Mouse (Mus musculus): ENCODE results near the gene Klhl3.

The Klhl3 gene

GRCm38 (mm10) chr13:58126126-58126525 lies 12.7 kb upstream of the Klhl3 start:
- DNase-seq (ENCODE audit: extremely low spot score, low spot score) = peak; percentile 29

- no peak for DNase-seq (ENCODE audit: extremely low spot score, low spot score)
These were observed 11.6 kb upstream of the Klhl3 start for GRCm38 (mm10) chr13:58124989-58125388.

GRCm38 (mm10) chr13:58124278-58124677 lies 10.9 kb upstream of the Klhl3 start:
- DNase-seq (ENCODE audit: extremely low spot score, low spot score) = no peak

GRCm38 (mm10) chr13:58123381-58123780 lies 10.0 kb upstream of the Klhl3 start:
- no peak for DNase-seq (ENCODE audit: extremely low spot score, low spot score)

- no peak for DNase-seq (ENCODE audit: extremely low spot score, low spot score)
These were observed 9.4 kb upstream of the Klhl3 start for GRCm38 (mm10) chr13:58122786-58123297.

- DNase-seq (ENCODE audit: extremely low spot score, low spot score) = peak; percentile 40
These were observed 4.1 kb upstream of the Klhl3 start for GRCm38 (mm10) chr13:58117318-58118017.

GRCm38 (mm10) chr13:58116801-58117200 lies 3.4 kb upstream of the Klhl3 start:
- DNase-seq (ENCODE audit: extremely low spot score, low spot score) = no peak

- no peak for DNase-seq (ENCODE audit: extremely low spot score, low spot score)
These were observed 1.8 kb upstream of the Klhl3 start for GRCm38 (mm10) chr13:58115227-58115626.

- DNase-seq (ENCODE audit: extremely low spot score, low spot score) = no peak
These were observed 771 bp downstream of the Klhl3 start for GRCm38 (mm10) chr13:58112601-58113041.

GRCm38 (mm10) chr13:58112191-58112590 lies 1.2 kb downstream of the Klhl3 start:
- no peak for DNase-seq (ENCODE audit: extremely low spot score, low spot score)

- no peak for DNase-seq (ENCODE audit: extremely low spot score, low spot score)
These were observed 2.1 kb downstream of the Klhl3 start for GRCm38 (mm10) chr13:58111306-58111705.

GRCm38 (mm10) chr13:58090643-58091042 lies 22.7 kb downstream of the Klhl3 start:
- no peak for DNase-seq (ENCODE audit: extremely low spot score, low spot score)

GRCm38 (mm10) chr13:58084396-58084795 lies 29.0 kb downstream of the Klhl3 start:
- no peak for DNase-seq (ENCODE audit: extremely low spot score, low spot score)

- DNase-seq (ENCODE audit: extremely low spot score, low spot score) = no peak
These were observed 29.9 kb downstream of the Klhl3 start for GRCm38 (mm10) chr13:58083521-58083920.

- DNase-seq (ENCODE audit: extremely low spot score, low spot score) = no peak
These were observed 30.3 kb downstream of the Klhl3 start for GRCm38 (mm10) chr13:58083048-58083447.

- no peak for DNase-seq (ENCODE audit: extremely low spot score, low spot score)
These were observed 35.0 kb downstream of the Klhl3 start for GRCm38 (mm10) chr13:58078361-58078760.

- DNase-seq (ENCODE audit: extremely low spot score, low spot score) = no peak
These were observed 38.5 kb downstream of the Klhl3 start for GRCm38 (mm10) chr13:58074881-58075280.

- DNase-seq (ENCODE audit: extremely low spot score, low spot score) = no peak
These were observed 38.9 kb downstream of the Klhl3 start for GRCm38 (mm10) chr13:58074466-58074865.

GRCm38 (mm10) chr13:58073254-58073882 lies 40.0 kb downstream of the Klhl3 start:
- no peak for DNase-seq (ENCODE audit: extremely low spot score, low spot score)

GRCm38 (mm10) chr13:58071209-58071608 lies 42.2 kb downstream of the Klhl3 start:
- no peak for DNase-seq (ENCODE audit: extremely low spot score, low spot score)

GRCm38 (mm10) chr13:58070504-58070903 lies 42.9 kb downstream of the Klhl3 start:
- DNase-seq (ENCODE audit: extremely low spot score, low spot score) = no peak

- DNase-seq (ENCODE audit: extremely low spot score, low spot score) = no peak
These were observed 44.8 kb downstream of the Klhl3 start for GRCm38 (mm10) chr13:58068421-58069209.

Data from neural tube, embryonic 10.5 days (tissue).